Mouse (Mus musculus): ENCODE measurements around the gene Rufy2. TPM values are rescaled to one million over a fixed set of nuclear protein-coding genes. Genes with fewer than 3 reads are reported as not detected.
A peak's percentile ranks its signal among the peaks of the same experiment; 100 is the strongest.

Rufy2 gene
- polyA plus RNA-seq, 1 experiment, result 22.4 TPM

DNA sequence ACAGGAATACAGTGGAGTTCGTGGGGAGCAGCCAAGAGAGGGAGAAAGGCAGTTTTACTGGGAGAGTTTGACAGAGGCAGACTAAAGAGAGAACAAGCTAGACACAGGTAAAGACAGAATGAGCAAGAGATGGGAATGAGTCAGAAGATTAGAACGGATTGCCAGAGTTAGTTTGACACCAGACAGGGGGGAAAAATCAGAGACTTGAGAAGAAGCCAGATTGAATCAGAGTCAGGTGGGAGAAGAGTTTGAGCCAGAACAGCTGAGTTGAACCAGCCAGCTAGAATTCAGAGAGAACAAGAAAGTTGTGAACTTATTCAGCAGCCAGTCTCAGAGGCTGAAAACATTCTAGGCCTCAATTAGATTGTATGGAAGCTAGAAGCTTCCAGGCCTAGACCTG lies 79.8 kb downstream of the Rufy2 start, which contains the start of gene Pbld1:
Gene Pbld1 (plus strand): TSS at position 301 of the 400 bp plus-strand sequence.
- Histone ChIP-seq H3K27ac (ENCODE audit: insufficient read depth, low read length) (no peak within 1 kb of the TSS), H3K4me1 (ENCODE audit: control insufficient read depth, insufficient read depth, low read length) (no peaks in the 10 kb centered on the region), H3K4me3 (ENCODE audit: insufficient read depth, low read length) (no peak within 1 kb of the TSS)
- no peak for TF ChIP-seq CTCF (IDR thresholded peaks at IDR 0.05; ENCODE audit: borderline replicate concordance, insufficient read depth, low read length)
- TF ChIP-seq POLR2A (IDR thresholded peaks at IDR 0.05; ENCODE audit: low read depth, low read length), result no peak

DNA sequence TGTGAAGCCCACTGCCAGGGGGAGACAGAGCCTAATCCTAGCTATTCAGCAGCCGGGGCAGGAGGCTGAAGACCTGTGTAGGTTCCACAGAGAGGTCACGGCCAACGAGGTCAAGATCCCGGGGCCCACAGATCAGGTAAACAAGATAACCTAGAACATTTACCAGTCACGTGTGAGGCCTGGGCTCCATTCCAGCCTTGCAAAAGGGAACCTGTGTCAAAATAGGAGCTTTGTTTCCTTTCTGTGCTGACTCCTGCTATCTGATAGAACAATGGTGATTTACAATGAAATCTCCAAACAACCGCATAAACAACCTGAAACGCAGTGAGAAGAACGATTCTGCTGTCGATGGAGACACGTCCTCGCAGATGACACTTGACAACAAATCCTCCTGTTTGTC lies 80.4 kb downstream of the Rufy2 start:
- TF ChIP-seq POLR2A (IDR thresholded peaks at IDR 0.05; ENCODE audit: low read depth, low read length) (no peak), CTCF (IDR thresholded peaks at IDR 0.05; ENCODE audit: borderline replicate concordance, insufficient read depth, low read length) (no peak)
- Histone ChIP-seq H3K4me1 (ENCODE audit: control insufficient read depth, insufficient read depth, low read length) (no peaks in the 10 kb centered on the region), H3K4me3 (ENCODE audit: insufficient read depth, low read length) (no peak overlapping the region), H3K27ac (ENCODE audit: insufficient read depth, low read length) (no peak overlapping the region)

DNA sequence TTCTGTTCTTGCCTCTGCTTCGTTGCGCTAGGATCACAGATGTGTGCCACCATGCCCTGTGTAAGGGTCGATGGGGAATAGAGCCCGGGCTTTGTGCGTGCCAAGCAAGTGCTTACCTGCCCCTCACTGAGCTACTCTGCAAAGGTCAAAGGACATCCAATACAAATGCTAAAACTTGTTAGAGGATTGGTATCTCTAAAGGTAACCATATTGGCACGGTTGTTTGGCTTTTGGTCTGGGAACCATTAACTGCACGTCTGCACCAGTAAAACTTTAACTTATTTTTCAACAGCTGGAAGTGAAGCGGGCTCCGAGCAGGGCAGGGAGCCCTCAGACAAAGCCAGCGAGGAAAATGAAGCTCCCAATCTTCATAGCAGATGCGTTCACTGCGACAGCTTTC lies 81.2 kb downstream of the Rufy2 start:
- Histone ChIP-seq H3K4me1 (ENCODE audit: control insufficient read depth, insufficient read depth, low read length) (no peaks in the 10 kb centered on the region), H3K27ac (ENCODE audit: insufficient read depth, low read length) (no peak overlapping the region), H3K4me3 (ENCODE audit: insufficient read depth, low read length) (no peak overlapping the region)
- TF ChIP-seq CTCF (IDR thresholded peaks at IDR 0.05; ENCODE audit: borderline replicate concordance, insufficient read depth, low read length) (no peak), POLR2A (IDR thresholded peaks at IDR 0.05; ENCODE audit: low read depth, low read length) (no peak)

DNA sequence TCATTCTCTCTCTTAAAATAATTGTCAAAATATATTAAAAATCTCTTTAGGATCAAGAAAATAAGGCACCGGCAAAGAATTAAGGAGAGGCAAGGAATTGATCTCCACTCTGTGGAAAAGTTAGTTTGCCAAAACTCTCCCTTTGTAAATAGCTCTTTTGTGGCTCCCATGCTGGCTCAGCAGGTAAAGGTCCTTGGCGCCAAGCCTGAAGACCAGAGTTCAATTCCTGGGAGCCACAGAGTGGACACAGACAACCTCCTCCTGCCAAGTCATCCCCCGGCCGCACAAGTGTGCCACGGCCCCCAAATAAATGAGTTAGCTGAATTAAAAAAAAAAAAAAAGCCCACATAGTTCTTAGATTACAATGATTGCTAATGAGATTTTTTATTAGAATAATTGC lies 82.7 kb downstream of the Rufy2 start:
- Histone ChIP-seq H3K4me1 (ENCODE audit: control insufficient read depth, insufficient read depth, low read length) (no peaks in the 10 kb centered on the region), H3K4me3 (ENCODE audit: insufficient read depth, low read length) (no peak overlapping the region), H3K27ac (ENCODE audit: insufficient read depth, low read length) (no peak overlapping the region)
- no peak for TF ChIP-seq CTCF (IDR thresholded peaks at IDR 0.05; ENCODE audit: borderline replicate concordance, insufficient read depth, low read length)
- TF ChIP-seq POLR2A (IDR thresholded peaks at IDR 0.05; ENCODE audit: low read depth, low read length), result no peak

DNA sequence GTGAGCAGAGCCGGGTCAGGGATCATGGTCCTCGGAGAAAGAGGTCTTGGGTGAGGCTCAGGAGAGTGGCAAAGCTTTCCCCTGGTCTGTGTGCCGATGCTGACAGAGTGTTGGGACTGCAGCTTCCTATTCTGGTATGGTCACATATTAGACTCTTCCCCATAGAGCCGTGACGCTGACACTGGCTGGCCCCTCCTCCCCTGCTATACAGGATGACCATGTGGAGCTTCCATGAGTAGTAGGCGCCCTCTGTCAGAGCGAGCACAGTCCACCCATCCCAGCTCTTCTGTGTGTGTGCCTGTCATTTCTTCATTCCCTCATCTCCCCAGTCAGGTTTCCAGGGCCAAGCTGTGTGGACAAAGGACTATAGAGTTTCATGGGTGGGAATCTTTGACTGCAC lies 83.3 kb downstream of the Rufy2 start:
- Histone ChIP-seq H3K4me3 (ENCODE audit: insufficient read depth, low read length) (no peak overlapping the region), H3K4me1 (ENCODE audit: control insufficient read depth, insufficient read depth, low read length) (no peaks in the 10 kb centered on the region), H3K27ac (ENCODE audit: insufficient read depth, low read length) (no peak overlapping the region)
- TF ChIP-seq CTCF (IDR thresholded peaks at IDR 0.05; ENCODE audit: borderline replicate concordance, insufficient read depth, low read length) (no peak), POLR2A (IDR thresholded peaks at IDR 0.05; ENCODE audit: low read depth, low read length) (no peak)

DNA sequence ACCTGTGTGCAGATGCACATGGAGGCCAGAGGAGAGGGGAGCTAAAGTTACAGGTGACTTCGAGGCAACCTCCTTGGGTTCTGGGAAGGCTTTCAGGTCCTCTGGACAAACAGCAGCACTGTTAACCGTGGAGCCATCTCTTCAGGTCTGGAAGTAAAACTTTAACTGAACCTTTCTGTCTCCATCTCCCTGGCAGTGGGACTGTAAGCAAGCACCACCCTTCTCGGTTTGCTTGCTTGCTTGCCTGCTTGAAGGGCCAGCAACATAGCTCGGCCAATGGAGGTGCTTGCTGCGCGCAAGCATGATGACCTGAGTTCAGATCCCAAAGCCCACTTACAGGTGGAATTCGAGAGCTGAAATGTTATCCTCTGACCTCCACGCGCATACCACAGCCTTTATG lies 84.5 kb downstream of the Rufy2 start:
- Histone ChIP-seq H3K27ac (ENCODE audit: insufficient read depth, low read length) (no peak overlapping the region), H3K4me1 (ENCODE audit: control insufficient read depth, insufficient read depth, low read length) (no peaks in the 10 kb centered on the region), H3K4me3 (ENCODE audit: insufficient read depth, low read length) (no peak overlapping the region)
- TF ChIP-seq CTCF (IDR thresholded peaks at IDR 0.05; ENCODE audit: borderline replicate concordance, insufficient read depth, low read length) (no peak), POLR2A (IDR thresholded peaks at IDR 0.05; ENCODE audit: low read depth, low read length) (no peak)

DNA sequence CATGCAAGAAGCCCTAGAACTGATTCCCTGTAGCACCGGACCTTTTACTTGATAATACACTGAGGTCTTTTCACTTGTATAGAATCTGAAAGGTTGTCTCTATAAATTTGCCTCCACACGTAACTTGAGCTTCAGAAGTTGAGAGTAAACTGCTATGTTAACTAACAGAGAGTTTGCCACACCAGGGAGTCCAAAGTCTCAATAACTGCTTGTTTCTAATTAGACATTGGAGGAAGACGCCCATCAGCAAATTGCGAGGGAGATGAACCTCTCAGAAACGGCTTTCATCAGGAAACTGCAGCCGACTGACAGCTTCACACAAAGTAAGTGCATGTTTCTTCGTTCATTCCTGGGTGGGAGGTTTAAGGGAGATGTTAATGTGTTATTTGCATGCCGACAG lies 85.5 kb downstream of the Rufy2 start:
- Histone ChIP-seq H3K4me3 (ENCODE audit: insufficient read depth, low read length) (no peak overlapping the region), H3K27ac (ENCODE audit: insufficient read depth, low read length) (no peak overlapping the region), H3K4me1 (ENCODE audit: control insufficient read depth, insufficient read depth, low read length) (no peaks in the 10 kb centered on the region)
- no peak for TF ChIP-seq POLR2A (IDR thresholded peaks at IDR 0.05; ENCODE audit: low read depth, low read length)
- no peak for TF ChIP-seq CTCF (IDR thresholded peaks at IDR 0.05; ENCODE audit: borderline replicate concordance, insufficient read depth, low read length)

DNA sequence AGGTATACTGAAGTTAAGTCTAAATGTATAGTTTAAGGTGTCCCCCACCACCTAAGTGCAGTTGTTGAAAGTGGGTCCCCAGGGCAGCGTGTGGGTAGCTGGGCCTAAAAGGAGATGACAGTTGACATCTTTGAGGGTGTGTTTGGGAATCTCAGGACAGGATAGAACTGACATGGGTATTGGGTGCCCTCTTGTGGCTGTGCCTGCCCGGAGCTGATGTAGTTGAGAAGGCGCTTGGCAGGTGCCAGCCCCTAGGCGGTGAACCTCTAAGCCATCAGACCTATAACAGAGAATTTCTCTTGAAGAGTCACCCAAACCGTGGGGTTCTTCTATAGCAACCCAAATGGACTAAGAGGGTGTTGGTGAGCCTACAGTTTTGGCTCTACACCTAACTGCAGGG lies 86.0 kb downstream of the Rufy2 start:
- Histone ChIP-seq H3K4me3 (ENCODE audit: insufficient read depth, low read length) (no peak overlapping the region), H3K4me1 (ENCODE audit: control insufficient read depth, insufficient read depth, low read length) (no peaks in the 10 kb centered on the region), H3K27ac (ENCODE audit: insufficient read depth, low read length) (no peak overlapping the region)
- no peak for TF ChIP-seq POLR2A (IDR thresholded peaks at IDR 0.05; ENCODE audit: low read depth, low read length)
- peak; percentile 78 for TF ChIP-seq CTCF (IDR thresholded peaks at IDR 0.05; ENCODE audit: borderline replicate concordance, insufficient read depth, low read length)

Other genes with a start within 250 kb of the Rufy2 start
- 101 and 108 TPM in 2 replicates for gene Ccar1, start 187.9 kb upstream of the Rufy2 start, polyA plus RNA-seq (2011; ENCODE audit: insufficient read length, low read depth, missing spikeins)
- gene Tet1, start 71.2 kb upstream of the Rufy2 start, polyA plus RNA-seq (2011; ENCODE audit: insufficient read length, low read depth, missing spikeins), result 2.4 and 8.8 TPM in 2 replicates
- 16.6 and 18.6 TPM in 2 replicates for gene Slc25a16, start 59.6 kb upstream of the Rufy2 start, polyA plus RNA-seq (2011; ENCODE audit: insufficient read length, low read depth, missing spikeins)
- gene Dna2, start 33.2 kb upstream of the Rufy2 start, polyA plus RNA-seq (2011; ENCODE audit: insufficient read length, low read depth, missing spikeins), result 4.7 and 5.1 TPM in 2 replicates
- 47.6 and 68.4 TPM in 2 replicates for gene Hnrnph3, start 44.0 kb downstream of the Rufy2 start, polyA plus RNA-seq (2011; ENCODE audit: insufficient read length, low read depth, missing spikeins)
- 2.3 TPM in 1 of 2 replicates, not detected in the other for gene Pbld2, start 44.1 kb downstream of the Rufy2 start, polyA plus RNA-seq (2011; ENCODE audit: insufficient read length, low read depth, missing spikeins)
- 0.42 TPM in 1 of 2 replicates, not detected in the other for gene Pbld1, start 79.9 kb downstream of the Rufy2 start, polyA plus RNA-seq (2011; ENCODE audit: insufficient read length, low read depth, missing spikeins)
- gene Atoh7, start 119.4 kb downstream of the Rufy2 start, polyA plus RNA-seq (2011; ENCODE audit: insufficient read length, low read depth, missing spikeins), result not detected in 2 replicates
- gene Mypn, start 223.7 kb downstream of the Rufy2 start, polyA plus RNA-seq (2011; ENCODE audit: insufficient read length, low read depth, missing spikeins), result not detected in 2 replicates